9 mouse cellular contexts compared by ENCODE assay signal in genomic region chr2:158534090-158534489, GRCm38 (mm10). TPM values are rescaled to one million over a fixed set of nuclear protein-coding genes. Genes with fewer than 3 reads are reported as not detected.
DNase-seq lines count a peak whose midpoint lies in the region; ATAC-seq and TF ChIP-seq lines count a peak whose summit lies in the region.
"Had no signal": no experiment of that assay in that cellular context is flagged by ENCODE, and none has a peak within 500 bp of the region (broad histone marks: within the 10 kb centered on the region; RNA-seq: fewer than 3 reads in every experiment).

No protein-coding gene starts in this region.

- no peaks in the 10 kb centered on the region for H3K4me1 ChIP-seq in intestine, embryonic 14.5 days (replicated peaks; ENCODE audit: control insufficient read depth, insufficient read depth, low read length)
- no peaks in the 10 kb centered on the region for H3K4me1 ChIP-seq in intestine, embryonic 16.5 days (ENCODE audit: control insufficient read depth, insufficient read depth, low read length)
- H3K4me1 ChIP-seq in MEL (ENCODE audit: control insufficient read depth in 1 of 2, insufficient read depth in 2 of 2, low read length in 2 of 2) = no peaks in the 10 kb centered on the region; a peak in 1 of 4 replicates
- H3K4me1 ChIP-seq: embryonic facial prominence, embryonic 15.5 days had no signal

- TF ChIP-seq CTCF in MEL (IDR thresholded peaks at IDR 0.05 in 2 of 3, conservative IDR thresholded peaks at IDR 0.05 in 1 of 3; ENCODE audit: control insufficient read depth in 1 of 3, insufficient read depth in 1 of 3, low read depth in 2 of 3, low read length in 3 of 3, poor library complexity in 1 of 3, severe bottlenecking in 1 of 3) = peak; percentile 77 to 86 (median 81)

- H3K79me2 ChIP-seq in MEL (ENCODE audit: control insufficient read depth, insufficient read depth, low read length, poor library complexity) = no peaks in the 10 kb centered on the region

- no peaks in the 10 kb centered on the region for H3K9me3 ChIP-seq in intestine, embryonic 14.5 days (ENCODE audit: control insufficient read depth, low read length)
- 0 out of 2 replicates have a peak, but pooled peaks cover 3% of the 10 kb centered on the region for H3K9me3 ChIP-seq in intestine, embryonic 16.5 days (ENCODE audit: control insufficient read depth, low read length)
- H3K9me3 ChIP-seq in MEL (replicated peaks; ENCODE audit: insufficient read depth, low read length) = no peaks in the 10 kb centered on the region
- H3K9me3 ChIP-seq: embryonic facial prominence, embryonic 15.5 days had no signal

- TF ChIP-seq POLR2A in MEL (IDR thresholded peaks at IDR 0.05; ENCODE audit: control insufficient read depth in 1 of 2, insufficient read depth in 1 of 2, low read depth in 1 of 2, low read length in 2 of 2, poor library complexity in 1 of 2) = no peak

- peak; percentile 79 for DNase-seq in intestine, embryonic 14.5 days (ENCODE audit: low spot score)
- peak; percentile 73 for DNase-seq in MEL (ENCODE audit: low read depth, low spot score)
- peak; percentile 84 to 86 for DNase-seq in cerebellum, postnatal 10 days
- DNase-seq in frontal cortex, postnatal 25 days (ENCODE audit: low spot score in 2 of 2) = peak; percentile 38 to 62
- peak; percentile 36 for DNase-seq in layer of hippocampus, adult 9-10 months (ENCODE audit: low spot score)
- DNase-seq in lung, postnatal 4 days = peak; percentile 37 to 62
- DNase-seq in right cerebral cortex, adult 2 months (ENCODE audit: low spot score in 2 of 2) = peak; percentile 71 to 73

- 6% methylated on average over 4 of the region's 4 CpGs for WGBS in intestine, embryonic 14.5 days
- WGBS in intestine, embryonic 16.5 days = 6% methylated on average over 4 of the region's 4 CpGs

- no peak overlapping the region for H3K27ac ChIP-seq in intestine, embryonic 14.5 days (ENCODE audit: low read depth)
- H3K27ac ChIP-seq in intestine, embryonic 16.5 days (ENCODE audit: low read length) = no peak overlapping the region
- no peak overlapping the region for H3K27ac ChIP-seq in MEL (ENCODE audit: control insufficient read depth, low read depth, low read length)
- H3K27ac ChIP-seq: embryonic facial prominence, embryonic 15.5 days had no signal

- H3K9ac ChIP-seq in intestine, embryonic 14.5 days (ENCODE audit: low read length) = no peak overlapping the region
- H3K9ac ChIP-seq in intestine, embryonic 16.5 days (ENCODE audit: low read depth, low read length) = no peak overlapping the region
- H3K9ac ChIP-seq in MEL (ENCODE audit: control insufficient read depth, low read depth, low read length, poor library complexity, severe bottlenecking) = no peak overlapping the region
- H3K9ac ChIP-seq: embryonic facial prominence, embryonic 15.5 days had no signal

- no peak overlapping the region for H3K4me3 ChIP-seq in intestine, embryonic 14.5 days (ENCODE audit: low read depth, low read length)
- H3K4me3 ChIP-seq in intestine, embryonic 16.5 days (ENCODE audit: low read length) = no peak overlapping the region
- no peak overlapping the region for H3K4me3 ChIP-seq in MEL (ENCODE audit: control insufficient read depth in 1 of 2, insufficient read depth in 1 of 2, low read depth in 2 of 2, low read length in 2 of 2)
- H3K4me3 ChIP-seq: embryonic facial prominence, embryonic 15.5 days had no signal

- H3K4me2 ChIP-seq in intestine, embryonic 14.5 days (ENCODE audit: low read length) = no peak overlapping the region
- H3K4me2 ChIP-seq in intestine, embryonic 16.5 days (ENCODE audit: low read depth, low read length) = no peak overlapping the region
- H3K4me2 ChIP-seq: embryonic facial prominence, embryonic 15.5 days had no signal

- TF ChIP-seq RAD21 in MEL (IDR thresholded peaks at IDR 0.05; ENCODE audit: low read depth, low read length) = peak; percentile 58

- no peaks in the 10 kb centered on the region for H3K27me3 ChIP-seq in intestine, embryonic 14.5 days (replicated peaks; ENCODE audit: control insufficient read depth, insufficient read depth, low read length)
- no peaks in the 10 kb centered on the region for H3K27me3 ChIP-seq in intestine, embryonic 16.5 days (replicated peaks; ENCODE audit: control insufficient read depth, insufficient read depth, low read length)
- H3K27me3 ChIP-seq in MEL (ENCODE audit: control insufficient read depth in 1 of 2, insufficient read depth in 2 of 2, low read length in 2 of 2) = no peaks in the 10 kb centered on the region
- H3K27me3 ChIP-seq: embryonic facial prominence, embryonic 15.5 days had no signal

- TF ChIP-seq EP300 in MEL (IDR thresholded peaks at IDR 0.05; ENCODE audit: low read depth in 1 of 2, low read length in 2 of 2) = no peak

- H3K36me3 ChIP-seq in intestine, embryonic 14.5 days (ENCODE audit: control insufficient read depth, insufficient read depth, low read length) = no peaks in the 10 kb centered on the region
- no peaks in the 10 kb centered on the region for H3K36me3 ChIP-seq in intestine, embryonic 16.5 days (ENCODE audit: control insufficient read depth, insufficient read depth, low read length)
- H3K36me3 ChIP-seq in MEL (ENCODE audit: control insufficient read depth in 1 of 2, insufficient read depth in 2 of 2, low read length in 2 of 2) = no peaks in the 10 kb centered on the region
- H3K36me3 ChIP-seq: embryonic facial prominence, embryonic 15.5 days had no signal

- 0 out of 2 replicates have a peak, but pooled peaks have one; percentile 12 for ATAC-seq in intestine, embryonic 14.5 days (replicated peaks; ENCODE audit: low FRiP score, low TSS enrichment, low read depth)
- ATAC-seq in intestine, embryonic 16.5 days = no peak

TF ChIP-seq in MEL, 35 proteins besides CTCF, POLR2A, EP300 and RAD21:
- TF ChIP-seq MYB (IDR thresholded peaks at IDR 0.05; ENCODE audit: low read depth, low read length) = no peak
- no peak for TF ChIP-seq NRF1 (IDR thresholded peaks at IDR 0.05; ENCODE audit: insufficient read depth, low read depth, low read length, poor library complexity, severe bottlenecking)
- TF ChIP-seq USF2 (IDR thresholded peaks at IDR 0.05; ENCODE audit: borderline replicate concordance in 1 of 2, insufficient read depth in 1 of 2, low read depth in 1 of 2, low read length in 2 of 2) = no peak
- peak; percentile 77 for TF ChIP-seq SMC3 (IDR thresholded peaks at IDR 0.05; ENCODE audit: low read depth, low read length)
- TF ChIP-seq ZC3H11A (IDR thresholded peaks at IDR 0.05; ENCODE audit: low read depth, low read length) = peak; percentile 38
TF ChIP-seq in MEL: peak in this region for 2.

RNA-seq across cellular contexts. Expression of gene Arhgap40, which starts 21.5 kb away (rescaled TPM):
- 0.11 and 0.15 TPM in 2 replicates for polyA plus RNA-seq in intestine, embryonic 14.5 days (2014; fragmentation: Nextera tagmentation; extraction: Ambion mirVana)
- 0.22 TPM in 2 replicates for polyA plus RNA-seq in intestine, embryonic 16.5 days (2015; fragmentation: Nextera tagmentation; extraction: Ambion mirVana)
- total RNA-seq in MEL (2012; rRNA removed) = not detected in 2 replicates
- polyA plus RNA-seq in MEL (2012; ENCODE audit: insufficient read depth in 1 of 2, insufficient read length in 2 of 2, low read depth in 1 of 2, low replicate concordance in 2 of 2, missing spikeins in 1 of 2) = not detected

RNA-seq across cellular contexts. Expression of gene Adig, which starts 31.7 kb away (rescaled TPM):
- polyA plus RNA-seq in intestine, embryonic 14.5 days (2014; fragmentation: Nextera tagmentation; extraction: Ambion mirVana) = not detected in 2 replicates
- not detected in 2 replicates for polyA plus RNA-seq in intestine, embryonic 16.5 days (2015; fragmentation: Nextera tagmentation; extraction: Ambion mirVana)
- not detected in 2 replicates for total RNA-seq in MEL (2012; rRNA removed)
- polyA plus RNA-seq in MEL (2012; ENCODE audit: insufficient read depth in 1 of 2, insufficient read length in 2 of 2, low read depth in 1 of 2, low replicate concordance in 2 of 2, missing spikeins in 1 of 2) = not detected
